In the genomic region with DNA sequence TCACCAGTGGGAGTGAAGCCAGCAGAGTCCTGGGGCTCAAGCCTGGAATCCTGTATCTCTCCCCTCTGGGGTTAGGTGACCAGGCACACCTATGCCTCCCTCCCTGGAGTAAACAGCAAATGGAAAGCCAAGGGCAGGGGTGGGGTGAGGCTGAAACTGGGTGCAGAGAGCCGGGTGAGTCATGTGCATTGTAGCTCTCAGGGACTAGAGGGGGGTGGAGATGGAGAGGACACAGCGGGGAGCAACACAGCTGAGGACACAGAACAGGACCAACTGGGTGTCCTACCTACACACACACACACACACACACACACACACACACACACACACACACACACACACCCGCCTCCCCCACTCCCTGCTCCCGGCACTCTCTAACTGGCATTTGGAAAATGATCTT, we compare ENCODE assay signal across 17 mouse cellular contexts. TPM values are rescaled to one million over a fixed set of nuclear protein-coding genes. Genes with fewer than 3 reads are reported as not detected.
A peak's percentile ranks its signal among the peaks of the same experiment; 100 is the strongest.
DNase-seq lines count a peak whose midpoint lies in the region; ATAC-seq and TF ChIP-seq lines count a peak whose summit lies in the region.
"Had no signal": no experiment of that assay in that cellular context is flagged by ENCODE, and none has a peak within 500 bp of the region (broad histone marks: within the 10 kb centered on the region; RNA-seq: fewer than 3 reads in every experiment).

No protein-coding gene starts in this region.

- H3K4me3 ChIP-seq in lung, embryonic 15.5 days, result no peak overlapping the region
- no peak overlapping the region for H3K4me3 ChIP-seq in stomach, embryonic 16.5 days (replicated peaks; ENCODE audit: low read length)
- no peak overlapping the region for H3K4me3 ChIP-seq in hindbrain, postnatal 0 days (ENCODE audit: low read length)
- H3K4me3 ChIP-seq: forebrain, embryonic 12.5 days had no signal

- H3K27ac ChIP-seq in lung, embryonic 15.5 days, result no peak overlapping the region
- peak overlapping the region; percentile 88 for H3K27ac ChIP-seq in stomach, embryonic 16.5 days (ENCODE audit: low read length)
- H3K27ac ChIP-seq in hindbrain, postnatal 0 days, result no peak overlapping the region
- H3K27ac ChIP-seq: forebrain, embryonic 12.5 days; liver, embryonic 14.5 days had no signal

- DNase-seq in lung, postnatal 14 days, result no peak
- DNase-seq in adrenal gland, postnatal 10 days, result peak; percentile 47
- peak; percentile 87 for DNase-seq in large intestine, adult 2 months (ENCODE audit: low read depth, low spot score)
- no peak for DNase-seq in cerebellum, postnatal 4 days (ENCODE audit: low spot score in 2 of 2)
- DNase-seq in hindbrain, postnatal 0 days (ENCODE audit: low spot score), result no peak
- DNase-seq: embryo, embryonic 11 days; gastrocnemius, postnatal 36 days; heart, postnatal 10 days; kidney, postnatal 10 days; midbrain, embryonic 14.5 days; right cerebral cortex, postnatal 25 days had no signal

- no peaks in the 10 kb centered on the region for H3K9me3 ChIP-seq in lung, embryonic 15.5 days
- no peaks in the 10 kb centered on the region for H3K9me3 ChIP-seq in stomach, embryonic 16.5 days (replicated peaks; ENCODE audit: control insufficient read depth, low read length)
- H3K9me3 ChIP-seq in hindbrain, postnatal 0 days (ENCODE audit: low read length), result no peaks in the 10 kb centered on the region
- H3K9me3 ChIP-seq: forebrain, embryonic 12.5 days; G1E had no signal

- no peaks in the 10 kb centered on the region for H3K4me1 ChIP-seq in lung, embryonic 15.5 days
- peaks cover 16% of the 10 kb centered on the region for H3K4me1 ChIP-seq in stomach, embryonic 16.5 days (ENCODE audit: control insufficient read depth, insufficient read depth, low read length)
- H3K4me1 ChIP-seq in hindbrain, postnatal 0 days (ENCODE audit: insufficient read depth, low read length), result peaks cover 3% of the 10 kb centered on the region; the same call in 1 of the 2 replicates

- 55% methylated on average over 4 of the region's 4 CpGs for WGBS in lung, embryonic 15.5 days
- WGBS in large intestine, adult 2 months, result 43% methylated on average over 2 of the region's 4 CpGs
- WGBS in stomach, embryonic 16.5 days, result 52% methylated on average over 4 of the region's 4 CpGs
- 77% methylated on average over 4 of the region's 4 CpGs for WGBS in hindbrain, postnatal 0 days

- 0 out of 2 replicates have a peak, but pooled peaks have one; percentile 46 for ATAC-seq in lung, embryonic 15.5 days (ENCODE audit: borderline replicate concordance, extremely low read depth, low FRiP score, low TSS enrichment)
- peak; percentile 87 for ATAC-seq in stomach, embryonic 16.5 days (ENCODE audit: insufficient read depth, low FRiP score)
- no peak for ATAC-seq in hindbrain, postnatal 0 days
- ATAC-seq: activated CD4-positive, CD25-positive, alpha-beta regulatory T cell, adult 4 months had no signal

- H3K4me2 ChIP-seq in lung, embryonic 15.5 days, result no peak overlapping the region
- peak overlapping the region; percentile 28; the same call in 1 of the 2 replicates for H3K4me2 ChIP-seq in stomach, embryonic 16.5 days (ENCODE audit: low read depth, low read length)
- no peak overlapping the region for H3K4me2 ChIP-seq in hindbrain, postnatal 0 days (ENCODE audit: low read depth, low read length)
- H3K4me2 ChIP-seq: forebrain, embryonic 12.5 days had no signal

- no peaks in the 10 kb centered on the region for H3K27me3 ChIP-seq in lung, embryonic 15.5 days
- no peaks in the 10 kb centered on the region for H3K27me3 ChIP-seq in stomach, embryonic 16.5 days (ENCODE audit: control insufficient read depth, insufficient read depth, low read length)
- H3K27me3 ChIP-seq in hindbrain, postnatal 0 days (ENCODE audit: insufficient read depth, low read length), result no peaks in the 10 kb centered on the region

- no peak for TF ChIP-seq CTCF in hindbrain, postnatal 0 days (IDR thresholded peaks at IDR 0.05; ENCODE audit: low read depth)

- no peak overlapping the region for H3K9ac ChIP-seq in lung, embryonic 15.5 days
- peak overlapping the region; percentile 49 for H3K9ac ChIP-seq in stomach, embryonic 16.5 days (ENCODE audit: low read length)
- H3K9ac ChIP-seq in hindbrain, postnatal 0 days (replicated peaks; ENCODE audit: low read length), result no peak overlapping the region
- H3K9ac ChIP-seq: forebrain, embryonic 12.5 days; liver, embryonic 14.5 days had no signal

- no peaks in the 10 kb centered on the region for H3K36me3 ChIP-seq in lung, embryonic 15.5 days
- no peaks in the 10 kb centered on the region for H3K36me3 ChIP-seq in stomach, embryonic 16.5 days (ENCODE audit: control insufficient read depth, insufficient read depth, low read length)
- H3K36me3 ChIP-seq in hindbrain, postnatal 0 days (ENCODE audit: insufficient read depth, low read length), result no peaks in the 10 kb centered on the region
- H3K36me3 ChIP-seq: forebrain, embryonic 12.5 days; G1E had no signal

RNA-seq across cellular contexts. Expression of gene Gpr37l1, which starts 16.0 kb away (rescaled TPM):
- 0.10 TPM in 1 of 2 replicates, not detected in the other for polyA plus RNA-seq in lung, embryonic 15.5 days (2015; fragmentation: Nextera tagmentation; extraction: Ambion mirVana)
- total RNA-seq in adrenal gland, postnatal 10 days (2021), result 1 to 10 TPM; 1.3 to 2.8 TPM
- 2.9 and 4.5 TPM in 2 replicates for polyA plus RNA-seq in large intestine, adult 2 months (2012; rRNA removed)
- 0.90 and 1.3 TPM in 2 replicates for polyA plus RNA-seq in stomach, embryonic 16.5 days (2015; fragmentation: Nextera tagmentation; extraction: Ambion mirVana)
- 42.6 and 66.3 TPM in 2 replicates for total RNA-seq in hindbrain, postnatal 0 days (2014; rRNA removed)
- polyA plus RNA-seq in hindbrain, postnatal 0 days (2015; fragmentation: Nextera tagmentation; extraction: Ambion mirVana), result 24.9 and 32.1 TPM in 2 replicates
- polyA plus RNA-seq: activated CD4-positive, CD25-positive, alpha-beta regulatory T cell, adult 4 months; forebrain, embryonic 12.5 days; G1E had no signal

RNA-seq across cellular contexts. Expression of gene Arl8a, which starts 36.8 kb away (rescaled TPM):
- polyA plus RNA-seq in lung, embryonic 15.5 days (2015; fragmentation: Nextera tagmentation; extraction: Ambion mirVana), result 42.7 and 47.0 TPM in 2 replicates
- total RNA-seq in adrenal gland, postnatal 10 days (2021), result 10 to 100 TPM; 49.2 to 57.7 TPM
- polyA plus RNA-seq in large intestine, adult 2 months (2012; rRNA removed), result 61.0 and 65.9 TPM in 2 replicates
- polyA plus RNA-seq in stomach, embryonic 16.5 days (2015; fragmentation: Nextera tagmentation; extraction: Ambion mirVana), result 35.3 and 37.6 TPM in 2 replicates
- total RNA-seq in hindbrain, postnatal 0 days (2014; rRNA removed), result 251 and 277 TPM in 2 replicates
- 329 and 369 TPM in 2 replicates for polyA plus RNA-seq in hindbrain, postnatal 0 days (2015; fragmentation: Nextera tagmentation; extraction: Ambion mirVana)

RNA-seq across cellular contexts. Expression of gene Ptpn7, which starts 50.9 kb away (rescaled TPM):
- polyA plus RNA-seq in lung, embryonic 15.5 days (2015; fragmentation: Nextera tagmentation; extraction: Ambion mirVana), result 2.9 and 5.8 TPM in 2 replicates
- total RNA-seq in adrenal gland, postnatal 10 days (2021), result 1 to 10 TPM; 1.8 to 2.5 TPM
- 5.5 and 7.6 TPM in 2 replicates for polyA plus RNA-seq in large intestine, adult 2 months (2012; rRNA removed)
- polyA plus RNA-seq in stomach, embryonic 16.5 days (2015; fragmentation: Nextera tagmentation; extraction: Ambion mirVana), result 1.6 and 2.8 TPM in 2 replicates
- total RNA-seq in hindbrain, postnatal 0 days (2014; rRNA removed), result 0.10 and 0.54 TPM in 2 replicates
- polyA plus RNA-seq in hindbrain, postnatal 0 days (2015; fragmentation: Nextera tagmentation; extraction: Ambion mirVana), result 0.10 and 0.11 TPM in 2 replicates

Comparison
In these comparisons a context has a peak if more than half of its experiments do, and no peak if none do; other contexts are left out.
1. DNase-seq: peak in adrenal gland, postnatal 10 days (single experiment) and large intestine, adult 2 months (single experiment); none in lung, postnatal 14 days (single experiment), cerebellum, postnatal 4 days (0 of 2) and hindbrain, postnatal 0 days (single experiment).